Mouse (Mus musculus): ENCODE data around the gene Olfr1086.
"Not testable (repeated sequence)": the region's sequence is repeated elsewhere in the genome, so short reads cannot be mapped to it uniquely, and the experiment has no call there.

The Olfr1086 gene

GRCm38 (mm10) chr2:86679992-86680391 lies at the start of gene Olfr1086:
Olfr1086 (minus strand) TSS chr2:86680092.
- DNase-seq (ENCODE audit: low spot score), result no peak

GRCm38 (mm10) chr2:86698295-86698694 lies 18.4 kb upstream of the Olfr1086 start, which contains the start of gene Olfr1087:
Olfr1087 (minus strand) TSS chr2:86698395.
- DNase-seq (ENCODE audit: low spot score), result no peak

- no peak for DNase-seq (ENCODE audit: low spot score)
Measured at GRCm38 (mm10) chr2:86661919-86662318, 18.0 kb downstream of the Olfr1086 start, which contains the start of gene Olfr1085. Olfr1085 (minus strand) TSS chr2:86662019.

- not testable (repeated sequence) for DNase-seq (ENCODE audit: low spot score)
Measured at GRCm38 (mm10) chr2:86639625-86640024, 40.3 kb downstream of the Olfr1086 start, which contains the start of gene Olfr1084. Olfr1084 (minus strand) TSS chr2:86639725.

Measured in yolk sac, embryonic 10.5 days (tissue).